Mouse (Mus musculus) macrophage (primary cell): ENCODE data around the gene Axdnd1. TPM values are rescaled to one million over a fixed set of nuclear protein-coding genes. Genes with fewer than 3 reads are reported as not detected.

Source experiments
- H3K27ac ChIP-seq: fragments of 350-480 bp; formaldehyde crosslinking; 2 replicates; pipeline ENCODE4 v1.9.0; 2021
- H3K36me3 ChIP-seq: fragments of 350-480 bp; formaldehyde crosslinking; 2 replicates; pipeline ENCODE4 v1.9.0; 2021; ENCODE audit errors: inconsistent target
- H3K4me3 ChIP-seq: fragments of 350-480 bp; formaldehyde crosslinking; 2 replicates; pipeline ENCODE4 v1.9.0; 2021; ENCODE audit errors: inconsistent target
- H3K79me2 ChIP-seq: fragments of 350-480 bp; formaldehyde crosslinking; 2 replicates; pipeline ENCODE4 v1.9.0; 2021; ENCODE audit errors: inconsistent target
- whole genome bisulfite sequencing: methylation state at CpG from one replicate; pipeline ENCODE4 v1.1.7; 2026; ENCODE audit warnings: inconsistent platforms; ENCODE audit not compliant: missing documents; 5-methylcytosine and 5-hydroxymethylcytosine counted together
- polyA plus RNA-seq: library from polyadenylated mRNA; stranded (reverse); fragments of 250-400 nt; gene quantifications from 3 replicates; pipeline ENCODE4 v1.2.4, GENCODE M21; 2018; ENCODE audit warnings: inconsistent platforms
- total RNA-seq, 78 experiments: library from RNA; depleted of rRNA; stranded (reverse); fragments of 250-400 nt; gene quantifications; 1 replicate in 9 of 78; 2 replicates in 24 of 78; 3 replicates in 43 of 78; 4 replicates in 2 of 78; pipeline ENCODE4 v1.2.4; 2018; ENCODE audit warnings: inconsistent platforms in 56 of 78

The Axdnd1 gene
- 10 to 100 TPM in 1 of 26 experiments, 1 to 10 TPM in 23, under 1 TPM in 2; 0.58 to 11.1 (median 3.1) TPM for total RNA-seq (2018; cell fraction: chromatin; rRNA removed)
- 1 to 10 TPM in 1 of 26 experiments, under 1 TPM in 24, not detected in 1; 0.07 to 2.0 (median 0.21) TPM for total RNA-seq (2018; cell fraction: cytosol; rRNA removed)
- 1 to 10 TPM in 15 of 26 experiments, under 1 TPM in 11; 0.20 to 5.0 (median 1.1) TPM for total RNA-seq (2018; cell fraction: nucleus; rRNA removed)
- 0.27 to 0.30 TPM in 2 of 3 replicates, not detected in the other for polyA plus RNA-seq

- WGBS: under 1% methylated on average over 44 of the region's 44 CpGs
- peak within 1 kb of the TSS; percentile 28 for H3K27ac ChIP-seq
- no peaks in the 10 kb centered on the region for H3K36me3 ChIP-seq
- H3K79me2 ChIP-seq: no peaks in the 10 kb centered on the region
- peak within 1 kb of the TSS; percentile 32 for H3K4me3 ChIP-seq
These were observed at the start of gene Axdnd1 for GRCm38 (mm10) chr1:156420671-156421297. Gene Axdnd1 (minus strand): TSS chr1:156421159.

DNA sequence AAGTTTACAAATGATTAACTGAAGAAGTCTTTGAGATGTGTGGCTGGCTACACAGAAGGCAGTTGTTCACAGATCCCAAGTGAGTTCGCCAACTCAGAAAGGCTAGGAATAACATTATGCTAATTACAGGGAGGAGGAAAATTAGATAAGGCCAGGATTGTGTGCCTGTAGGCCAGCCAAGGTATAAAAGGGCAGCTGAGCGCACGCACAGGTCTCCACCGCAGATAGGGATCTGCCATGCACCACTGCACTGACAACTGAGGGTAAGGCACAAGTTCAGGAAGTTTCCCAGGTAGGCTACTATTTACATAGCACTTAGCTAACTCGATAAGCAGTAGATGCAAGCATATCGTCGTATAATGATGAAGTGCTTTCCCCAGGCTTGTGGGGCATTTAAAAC lies 49.6 kb upstream of the Axdnd1 start:
- peaks cover 74% of the 10 kb centered on the region for H3K79me2 ChIP-seq
- H3K4me3 ChIP-seq: peak overlapping the region; percentile 0; the same call in 1 of the 2 replicates
- H3K36me3 ChIP-seq: peaks cover 14% of the 10 kb centered on the region
- peak overlapping the region; percentile 99 for H3K27ac ChIP-seq
- 58% methylated on average over 7 of the region's 7 CpGs for WGBS

- Histone ChIP-seq H3K27ac (peak overlapping the region; percentile 99), H3K36me3 (peaks cover 30% of the 10 kb centered on the region), H3K79me2 (peaks cover 90% of the 10 kb centered on the region), H3K4me3 (no peak overlapping the region)
- WGBS: 21% methylated on average over 3 of the region's 3 CpGs
These were observed 47.6 kb upstream of the Axdnd1 start for GRCm38 (mm10) chr1:156468576-156468975.

DNA sequence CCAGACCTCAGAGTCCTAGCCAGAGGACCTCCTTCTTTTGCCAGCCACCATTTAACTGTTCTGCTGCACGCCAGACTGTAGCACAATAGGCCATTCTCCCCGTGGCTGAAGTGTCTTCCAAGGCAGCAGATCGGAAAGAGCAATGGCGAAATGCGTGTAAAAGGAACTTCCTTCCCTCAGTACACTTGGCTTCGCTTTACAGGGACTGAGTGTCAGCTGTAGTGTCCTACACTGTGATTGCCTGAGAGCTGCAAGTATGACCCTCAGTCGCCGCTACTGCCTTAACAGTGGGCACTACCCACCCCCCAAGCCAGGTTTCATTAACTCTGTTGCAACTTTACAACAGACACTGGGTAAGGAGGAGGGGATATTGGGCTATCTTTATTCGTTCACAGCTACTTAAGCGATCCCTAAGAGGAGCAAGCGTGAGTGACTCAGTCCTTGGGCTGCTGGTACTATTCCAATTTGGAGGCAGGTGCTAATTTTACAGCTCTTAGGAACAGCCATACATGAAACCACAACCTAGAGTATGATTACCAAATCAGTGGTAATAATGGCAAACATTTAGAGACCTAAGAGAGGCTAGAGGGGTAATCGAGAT lies 46.8 kb upstream of the Axdnd1 start:
- WGBS: 43% methylated on average over 12 of the region's 12 CpGs
- H3K27ac ChIP-seq: peak overlapping the region; percentile 99
- peaks cover 90% of the 10 kb centered on the region for H3K79me2 ChIP-seq
- peaks cover 36% of the 10 kb centered on the region for H3K36me3 ChIP-seq
- no peak overlapping the region for H3K4me3 ChIP-seq

GRCm38 (mm10) chr1:156464963-156465362 lies 44.0 kb upstream of the Axdnd1 start:
- WGBS: 86% methylated on average over 9 of the region's 9 CpGs
- Histone ChIP-seq H3K79me2 (peaks cover 95% of the 10 kb centered on the region), H3K27ac (no peak overlapping the region), H3K36me3 (peaks cover 42% of the 10 kb centered on the region), H3K4me3 (no peak overlapping the region)

GRCm38 (mm10) chr1:156463981-156464853 lies 43.3 kb upstream of the Axdnd1 start:
- Histone ChIP-seq H3K79me2 (peaks cover 95% of the 10 kb centered on the region), H3K4me3 (no peak overlapping the region), H3K36me3 (peaks cover 42% of the 10 kb centered on the region), H3K27ac (no peak overlapping the region)
- WGBS: 93% methylated on average over 8 of the region's 8 CpGs

DNA sequence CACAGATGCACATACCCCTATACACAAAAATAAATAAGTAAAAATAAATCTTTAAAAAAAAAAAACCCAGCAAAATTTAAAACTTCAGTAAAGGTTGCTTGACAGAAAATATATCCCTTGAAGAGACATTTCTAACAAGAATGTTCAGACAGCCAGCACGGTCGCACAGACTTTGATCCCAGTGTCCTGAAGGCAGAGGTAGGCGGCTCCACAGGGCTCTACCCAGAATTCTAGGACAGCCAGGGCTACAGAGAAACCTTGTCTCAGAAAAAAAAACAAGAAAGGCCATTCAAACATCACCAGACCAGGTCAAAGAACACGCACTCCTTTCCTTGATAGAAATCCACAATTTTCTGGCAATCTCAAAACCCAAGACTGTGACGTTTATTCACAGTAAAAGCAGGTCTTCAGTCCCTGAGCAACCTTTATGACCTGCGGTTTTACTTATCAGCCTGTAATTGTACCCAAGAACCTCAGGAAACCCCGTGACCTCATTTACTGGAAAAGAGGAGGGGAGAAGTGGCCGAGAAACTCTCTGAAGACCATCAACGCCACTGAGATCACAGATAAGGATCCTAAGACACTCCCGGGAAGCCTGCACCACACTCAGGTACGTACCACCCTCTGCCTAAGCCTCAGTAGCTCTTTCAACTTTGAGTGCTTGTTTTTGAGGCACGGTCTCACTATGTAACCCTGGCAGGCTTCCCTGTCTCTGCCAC lies 41.5 kb upstream of the Axdnd1 start:
- no peak overlapping the region for H3K4me3 ChIP-seq
- WGBS: 70% methylated on average over 12 of the region's 12 CpGs
- peaks cover 49% of the 10 kb centered on the region for H3K36me3 ChIP-seq
- peaks cover 99% of the 10 kb centered on the region for H3K79me2 ChIP-seq
- H3K27ac ChIP-seq: no peak overlapping the region

DNA sequence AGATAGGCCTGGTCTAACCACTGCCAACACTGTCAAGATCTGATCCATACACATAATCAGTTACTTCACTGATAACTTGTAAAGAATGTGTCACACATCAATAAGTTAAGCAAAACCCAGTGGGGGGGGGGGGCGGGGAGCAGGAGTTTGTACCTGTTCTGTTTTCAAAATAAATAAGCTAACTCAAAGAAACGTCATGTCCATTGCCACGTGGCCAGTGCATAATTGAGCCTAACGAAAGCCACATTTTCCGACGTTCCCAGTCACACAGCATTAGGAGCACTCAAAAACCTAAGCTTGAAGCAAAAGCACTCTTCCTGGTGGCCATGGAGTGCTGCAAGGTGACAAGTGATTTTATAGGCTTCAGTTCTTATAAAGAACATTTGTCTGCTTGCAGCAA lies 40.1 kb upstream of the Axdnd1 start:
- H3K79me2 ChIP-seq: peaks cover 100% of the 10 kb centered on the region
- peaks cover 54% of the 10 kb centered on the region for H3K36me3 ChIP-seq
- H3K27ac ChIP-seq: no peak overlapping the region
- 100% methylated on average over 6 of the region's 6 CpGs for WGBS
- no peak overlapping the region for H3K4me3 ChIP-seq

GRCm38 (mm10) chr1:156460216-156460615 lies 39.3 kb upstream of the Axdnd1 start:
- H3K27ac ChIP-seq: peak overlapping the region; percentile 62
- peaks cover 100% of the 10 kb centered on the region for H3K79me2 ChIP-seq
- no peak overlapping the region for H3K4me3 ChIP-seq
- 100% methylated on average over 4 of the region's 4 CpGs for WGBS
- peaks cover 50% of the 10 kb centered on the region for H3K36me3 ChIP-seq

- WGBS: 17% methylated on average over 3 of the region's 3 CpGs
- H3K4me3 ChIP-seq: no peak overlapping the region
- H3K27ac ChIP-seq: peak overlapping the region; percentile 62
- peaks cover 100% of the 10 kb centered on the region for H3K79me2 ChIP-seq
- peaks cover 46% of the 10 kb centered on the region for H3K36me3 ChIP-seq
These were observed 38.7 kb upstream of the Axdnd1 start for GRCm38 (mm10) chr1:156459690-156460089.

GRCm38 (mm10) chr1:156458391-156459060 lies 37.6 kb upstream of the Axdnd1 start:
- Histone ChIP-seq H3K79me2 (peaks cover 100% of the 10 kb centered on the region), H3K36me3 (peaks cover 50% of the 10 kb centered on the region), H3K27ac (no peak overlapping the region), H3K4me3 (no peak overlapping the region)
- 48% methylated on average over 8 of the region's 8 CpGs for WGBS

DNA sequence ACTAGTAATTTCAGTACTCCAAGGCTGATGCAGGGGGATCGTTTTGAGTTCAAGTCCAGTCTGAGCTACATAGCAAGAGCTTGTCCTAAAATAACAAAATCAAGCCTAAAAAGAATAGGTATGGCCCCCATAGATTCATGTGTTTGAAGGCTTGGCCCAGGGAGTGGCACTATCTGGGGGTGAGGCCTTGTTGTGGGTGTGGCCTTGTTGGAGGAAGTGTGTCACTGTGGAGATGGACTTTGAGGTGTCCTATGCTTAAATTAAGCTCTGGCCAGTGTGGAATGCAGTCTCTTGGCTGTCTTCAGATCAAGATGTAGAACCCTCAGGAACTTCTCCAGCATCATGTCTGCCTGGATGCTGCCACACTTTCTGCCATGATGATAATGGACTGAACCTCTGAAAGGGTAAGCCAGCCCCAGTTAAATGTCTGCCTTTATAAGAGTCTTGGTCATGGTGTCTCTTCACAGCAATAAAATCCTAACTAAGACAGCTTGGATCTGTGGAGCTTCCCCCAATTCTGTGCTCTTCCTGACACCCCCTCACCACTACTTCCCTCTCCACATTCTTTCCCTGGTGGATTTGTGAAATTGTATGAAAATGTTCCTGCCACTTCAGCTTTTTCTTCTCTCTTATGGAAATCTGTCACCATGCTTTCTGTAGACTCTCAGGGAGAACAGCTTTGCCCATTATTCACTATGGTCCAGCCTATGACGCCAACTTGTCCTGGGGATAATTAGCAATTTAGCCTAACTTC lies 34.2 kb upstream of the Axdnd1 start:
- Histone ChIP-seq H3K27ac (no peak overlapping the region), H3K36me3 (peaks cover 40% of the 10 kb centered on the region), H3K79me2 (peaks cover 100% of the 10 kb centered on the region), H3K4me3 (no peak overlapping the region)
- whole genome bisulfite sequencing: 100% methylated on average over 2 of the region's 2 CpGs

GRCm38 (mm10) chr1:156454384-156454783 lies 33.4 kb upstream of the Axdnd1 start:
- Histone ChIP-seq H3K27ac (no peak overlapping the region), H3K79me2 (peaks cover 100% of the 10 kb centered on the region), H3K36me3 (peaks cover 40% of the 10 kb centered on the region), H3K4me3 (no peak overlapping the region)
- WGBS: 54% methylated on average over 7 of the region's 7 CpGs
